Mouse (Mus musculus): ENCODE data around the gene Zfp185.
"Not testable (repeated sequence)": the region's sequence is repeated elsewhere in the genome, so short reads cannot be mapped to it uniquely, and the experiment has no call there.

The Zfp185 gene

GRCm38 (mm10) chrX:73063512-73064414 is 76.6 kb downstream of the Zfp185 start:
- DNase-seq, result peak; percentile 42

GRCm38 (mm10) chrX:73064415-73064793 is 77.3 kb downstream of the Zfp185 start, which contains the start of gene Pnma3:
TSS of gene Pnma3 (plus strand) at chrX:73064787.
- no peak for DNase-seq

- DNase-seq, result not testable (repeated sequence)
Measured at GRCm38 (mm10) chrX:73066765-73067312, 79.7 kb downstream of the Zfp185 start.
